Mouse (Mus musculus) heart, postnatal 0 days (tissue): ENCODE results near the gene Fuca1.

Experiments used
- CTCF ChIP-seq: IDR thresholded peaks from 2 replicates; pipeline ENCODE4 v1.5.1; 2016; ENCODE audit warnings: antibody characterized with exemption, control low read depth, low read depth
- EP300 ChIP-seq: IDR thresholded peaks from 2 replicates; pipeline ENCODE4 v1.6.1; 2016; ENCODE audit warnings: antibody characterized with exemption, low read depth

DNA sequence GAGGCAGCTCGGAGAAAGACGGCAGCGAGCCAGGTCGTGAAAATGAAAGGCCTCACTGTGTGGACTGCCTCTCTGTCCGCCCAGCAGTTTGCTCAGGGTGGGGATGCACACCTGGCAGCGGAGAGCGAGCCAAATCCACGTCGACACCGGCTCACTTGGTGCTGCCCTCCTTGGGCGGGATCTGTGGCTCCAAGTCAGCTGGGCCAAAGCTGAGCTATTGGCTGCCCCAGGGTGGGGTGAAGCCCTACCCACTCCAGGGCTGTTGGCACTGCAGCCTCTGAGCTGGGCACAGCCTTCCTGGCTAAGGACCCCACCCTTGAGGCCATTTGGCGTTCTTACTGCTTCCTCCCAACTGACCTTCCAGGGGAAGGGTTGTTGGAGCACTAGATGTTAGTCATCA is 43.9 kb downstream of the Fuca1 start:
- no peak for TF ChIP-seq CTCF
- TF ChIP-seq EP300 = no peak
